Mouse (Mus musculus) megakaryocyte-erythroid progenitor cell, adult 5-6 weeks (primary cell): ENCODE data around the gene Nacc1. TPM values are rescaled to one million over a fixed set of nuclear protein-coding genes. Genes with fewer than 3 reads are reported as not detected.
A peak's percentile ranks its signal among the peaks of the same experiment; 100 is the strongest.

Source experiments
- ATAC-seq: replicated peaks from 2 replicates; pipeline ENCODE4 v1.8.0; 2016; ENCODE audit warnings: mild to moderate bottlenecking, inconsistent platforms; ENCODE audit not compliant: severe bottlenecking, poor library complexity, low FRiP score, low TSS enrichment
- total RNA-seq, 2 experiments: library from RNA; stranded (forward) in 1 of 2; stranded (reverse) in 1 of 2; fragments of 200-1000, 215-1000 nt in 1 of 2; fragments of >200 nt in 1 of 2; fragmentation: Nextera tagmentation in 1 of 2; gene quantifications; 2 replicates each; pipeline ENCODE4 v1.2.3; 2014 to 2017

Gene Nacc1
- total RNA-seq, 2 experiments from 2014 or later = 51.5 to 76.7 TPM

- ATAC-seq = no peak
Observed at GRCm38 (mm10) chr8:84654597-84654996, 33.1 kb downstream of the Nacc1 start.

- ATAC-seq = no peak
Observed at GRCm38 (mm10) chr8:84653092-84653631, 34.5 kb downstream of the Nacc1 start.

GRCm38 (mm10) chr8:84650213-84650612 lies 37.4 kb downstream of the Nacc1 start:
- ATAC-seq = no peak

- peak; percentile 69 for ATAC-seq
Observed at GRCm38 (mm10) chr8:84647461-84647901, 40.2 kb downstream of the Nacc1 start.

- no peak for ATAC-seq
Observed at GRCm38 (mm10) chr8:84646800-84647199, 40.9 kb downstream of the Nacc1 start.

- no peak for ATAC-seq
Observed at GRCm38 (mm10) chr8:84643019-84643418, 44.6 kb downstream of the Nacc1 start.

- peak; percentile 51; the same call in 1 of the 2 replicates for ATAC-seq
Observed at GRCm38 (mm10) chr8:84641578-84642361, 45.9 kb downstream of the Nacc1 start.

- ATAC-seq = no peak
Observed at GRCm38 (mm10) chr8:84640617-84641294, 46.9 kb downstream of the Nacc1 start.

GRCm38 (mm10) chr8:84640010-84640588 lies 47.6 kb downstream of the Nacc1 start:
- no peak for ATAC-seq

- peak; percentile 41 for ATAC-seq
Observed at GRCm38 (mm10) chr8:84639162-84640009, 48.3 kb downstream of the Nacc1 start.

- peak; percentile 23; the same call in 1 of the 2 replicates for ATAC-seq
Observed at GRCm38 (mm10) chr8:84638555-84639161, 49.0 kb downstream of the Nacc1 start.

- ATAC-seq = no peak
Observed at GRCm38 (mm10) chr8:84637946-84638554, 49.6 kb downstream of the Nacc1 start.

- no peak for ATAC-seq
Observed at GRCm38 (mm10) chr8:84636051-84636691, 51.5 kb downstream of the Nacc1 start.

- no peak for ATAC-seq
Observed at GRCm38 (mm10) chr8:84635397-84636050, 52.1 kb downstream of the Nacc1 start.

GRCm38 (mm10) chr8:84634849-84635304 lies 52.8 kb downstream of the Nacc1 start:
- ATAC-seq = no peak

- ATAC-seq = no peak
Observed at GRCm38 (mm10) chr8:84633841-84634584, 53.6 kb downstream of the Nacc1 start.

GRCm38 (mm10) chr8:84631813-84632212 lies 55.8 kb downstream of the Nacc1 start:
- no peak for ATAC-seq
